Mouse (Mus musculus) thymus, adult 2 months (tissue): ENCODE data around the gene Tmem191c.

ENCODE experiments used
- CTCF ChIP-seq: fragments of 200-500 bp; IDR thresholded peaks from 2 replicates; pipeline ENCODE4 v1.5.1; 2012; ENCODE audit warnings: mild to moderate bottlenecking, control low read depth, low read length, moderate library complexity, borderline replicate concordance; ENCODE audit not compliant: control insufficient read depth, poor library complexity, insufficient read depth; ENCODE audit errors: extremely low read depth
- POLR2A ChIP-seq: fragments of 200-500 bp; IDR thresholded peaks from 2 replicates; pipeline ENCODE4 v1.6.1; 2012; ENCODE audit warnings: mild to moderate bottlenecking, low read length, control low read depth, moderate library complexity; ENCODE audit not compliant: control insufficient read depth, poor library complexity, insufficient read depth; ENCODE audit errors: extremely low read depth

- TF ChIP-seq CTCF (no peak), POLR2A (no peak)
These were observed 21.8 kb upstream of the Tmem191c start for GRCm38 (mm10) chr16:17254005-17254597.
